Mouse (Mus musculus) heart, postnatal 36 days (tissue): ENCODE measurements around the gene Cnbd2. TPM values are rescaled to one million over a fixed set of nuclear protein-coding genes. Genes with fewer than 3 reads are reported as not detected.

Experiments used
- DNase-seq, 2 experiments: peaks; one replicate each; pipeline ENCODE4 v3.0.0; 2021 to 2022
- intact Hi-C: fragments of 180-260 bp; cut with DNase I; formaldehyde crosslinking; loops from one replicate; pipeline ENCODE4 v1.15.1; 2025
- total RNA-seq, 2 experiments: library from RNA; stranded (reverse); gene quantifications; 2 replicates each; pipeline ENCODE4 v1.2.3; 2021

The Cnbd2 gene
- total RNA-seq, 2 experiments from 2014 or later = 0.98 to 1.1 TPM

DNA sequence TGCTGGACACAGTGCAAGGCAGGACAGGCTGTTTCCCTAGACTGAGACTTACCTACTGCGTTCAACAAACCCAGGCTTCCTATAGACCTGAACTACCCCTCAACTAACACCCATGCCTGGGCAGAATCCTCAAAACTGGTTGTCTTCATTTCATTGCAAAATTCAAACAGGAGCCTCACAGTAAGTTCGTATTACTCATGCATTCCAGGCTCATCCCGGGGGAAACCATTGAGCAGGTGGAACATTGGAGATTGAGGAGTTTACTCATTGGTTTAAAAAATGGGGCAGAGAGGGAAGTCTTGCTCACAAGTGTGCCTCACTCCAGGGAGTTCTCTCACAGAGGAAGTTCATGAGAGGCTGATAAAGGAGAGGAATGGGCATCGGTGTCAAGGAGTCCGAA lies 1.6 kb upstream of the Cnbd2 start:
- DNase-seq = no peak
- intact Hi-C loops = loop anchor here (2.0 kb wide), 1 partner anchor 82 kb away; no protein-coding TSS in a partner anchor

DNA sequence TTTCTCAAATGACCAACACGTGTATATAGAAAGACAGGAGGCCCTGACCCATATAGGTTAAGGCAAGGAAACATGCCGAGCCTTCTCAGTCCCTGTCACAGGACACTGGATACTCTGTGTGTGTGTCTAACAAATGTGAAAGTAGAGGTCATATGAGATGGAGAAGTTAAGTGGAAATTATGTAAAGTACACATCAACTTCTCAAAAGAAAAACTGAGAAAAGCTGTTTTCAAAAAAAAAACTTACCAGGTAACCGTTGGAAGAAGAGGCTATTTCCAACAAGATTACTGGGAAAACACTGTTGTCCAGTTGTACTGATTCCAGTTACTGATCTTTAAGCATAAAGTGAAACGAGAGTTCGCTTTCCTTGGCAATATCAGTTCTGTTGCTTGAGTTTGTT lies 1.2 kb upstream of the Cnbd2 start:
- intact Hi-C loops = loop anchor here (2.0 kb wide), 1 partner anchor 82 kb away; no protein-coding TSS in a partner anchor
- no peak for DNase-seq

DNA sequence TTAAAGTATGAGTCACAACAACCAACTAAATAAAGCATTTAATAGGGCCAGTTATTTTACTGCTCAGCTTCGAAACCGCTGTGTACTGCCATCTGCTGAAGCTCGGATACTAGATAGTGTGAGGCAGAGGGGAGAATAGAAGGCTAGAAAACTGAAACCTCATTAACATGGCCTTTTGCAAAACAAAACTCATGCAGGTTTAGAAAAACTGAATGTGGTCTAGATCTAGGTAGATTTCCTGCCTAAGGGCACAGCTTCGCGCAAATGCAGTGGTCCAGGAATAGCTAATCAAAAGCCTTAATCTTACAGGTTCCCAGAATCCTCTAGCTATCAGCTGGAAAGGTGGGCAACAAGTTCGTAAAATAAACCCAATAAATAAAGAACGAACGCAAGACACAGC lies 658 bp upstream of the Cnbd2 start:
- intact Hi-C loops = loop anchor here (2.0 kb wide), 1 partner anchor 81 kb away; no protein-coding TSS in a partner anchor
- DNase-seq = no peak

DNA sequence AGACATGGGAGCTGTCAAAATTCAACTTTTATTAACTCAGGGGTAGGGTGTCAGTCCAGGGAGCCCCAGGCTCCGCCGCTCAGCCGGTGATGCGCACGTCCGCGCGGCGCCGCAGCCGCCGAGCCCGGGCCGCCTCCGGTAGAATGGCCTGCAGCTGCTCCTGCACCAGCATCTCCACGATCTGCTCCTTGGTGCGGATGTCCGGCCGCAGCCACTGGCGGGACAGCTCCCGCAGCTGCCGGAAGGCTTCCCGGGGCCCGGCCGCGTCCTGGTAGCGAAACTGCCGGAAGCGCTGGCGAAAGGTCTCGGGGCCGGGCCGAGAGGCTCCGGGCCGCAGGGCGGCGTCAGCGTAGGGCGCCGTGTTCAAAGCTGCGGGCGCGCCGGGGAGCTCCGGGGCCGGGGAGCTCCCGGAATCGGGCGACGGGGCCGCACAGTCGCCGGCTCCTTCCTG lies 233 bp upstream of the Cnbd2 start:
- intact Hi-C loops = loop anchor here (2.0 kb wide), 1 partner anchor 81 kb away; no protein-coding TSS in a partner anchor
- peak; percentile 71 to 84 for DNase-seq

DNA sequence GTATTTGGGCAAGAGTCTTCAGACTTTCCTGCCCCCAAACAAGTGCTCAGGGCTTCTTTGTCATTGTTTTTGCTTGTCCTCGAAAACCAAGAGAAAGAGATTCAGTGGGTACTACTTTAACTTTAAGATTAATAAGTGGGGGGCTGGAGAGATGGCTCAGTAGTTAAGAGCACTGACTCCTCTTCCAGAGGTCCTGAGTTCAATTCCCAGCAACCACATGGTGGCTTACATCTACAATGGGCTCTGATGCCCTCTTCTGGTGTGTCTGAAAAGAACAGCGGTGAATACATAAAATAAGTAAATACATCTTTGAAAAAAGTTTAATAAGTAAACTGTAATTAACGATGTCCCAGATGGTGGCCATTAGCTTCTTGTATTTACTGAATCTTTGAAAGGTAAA lies 1.1 kb downstream of the Cnbd2 start:
- intact Hi-C loops = no loop called here
- DNase-seq = no peak

DNA sequence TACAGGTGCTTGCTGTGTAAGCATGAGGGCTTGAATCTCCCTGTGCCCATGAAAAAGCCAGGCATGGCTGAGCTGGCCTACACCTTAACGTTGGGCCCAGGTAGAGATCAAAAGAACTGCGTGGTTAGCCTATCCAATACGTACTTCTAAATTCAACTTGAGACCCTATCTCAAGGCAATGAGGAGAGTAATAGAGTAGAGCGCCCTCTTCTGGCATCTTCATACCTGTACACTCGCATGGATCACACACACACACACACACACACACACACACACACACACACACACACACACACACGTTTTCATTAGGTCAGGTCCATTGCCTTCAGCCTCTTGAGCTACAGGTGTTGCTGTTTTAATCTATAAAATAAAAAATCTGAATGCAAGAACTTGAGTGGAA lies 2.7 kb downstream of the Cnbd2 start:
- intact Hi-C loops = no loop called here
- no peak for DNase-seq

DNA sequence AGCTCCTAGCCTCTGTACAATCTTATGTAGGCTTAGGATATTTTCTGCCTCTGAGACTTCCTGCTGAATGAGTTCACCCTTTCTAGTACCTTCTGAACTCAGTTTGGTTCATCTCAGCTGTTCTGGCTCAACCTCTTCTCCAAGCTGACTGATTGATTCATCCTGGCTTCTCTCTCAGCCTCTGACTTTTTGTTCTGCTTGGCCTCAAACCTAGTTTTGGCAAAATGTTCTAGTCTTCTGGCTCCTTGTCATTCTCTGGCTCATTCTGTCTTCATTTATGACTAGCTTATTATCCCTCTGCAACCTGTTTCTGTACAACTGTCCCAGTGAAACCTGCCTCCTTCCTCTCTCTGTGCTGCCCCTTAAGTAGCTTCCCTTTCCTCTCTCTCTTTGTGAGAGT lies 6.4 kb downstream of the Cnbd2 start:
- DNase-seq = no peak
- intact Hi-C loops = no loop called here

DNA sequence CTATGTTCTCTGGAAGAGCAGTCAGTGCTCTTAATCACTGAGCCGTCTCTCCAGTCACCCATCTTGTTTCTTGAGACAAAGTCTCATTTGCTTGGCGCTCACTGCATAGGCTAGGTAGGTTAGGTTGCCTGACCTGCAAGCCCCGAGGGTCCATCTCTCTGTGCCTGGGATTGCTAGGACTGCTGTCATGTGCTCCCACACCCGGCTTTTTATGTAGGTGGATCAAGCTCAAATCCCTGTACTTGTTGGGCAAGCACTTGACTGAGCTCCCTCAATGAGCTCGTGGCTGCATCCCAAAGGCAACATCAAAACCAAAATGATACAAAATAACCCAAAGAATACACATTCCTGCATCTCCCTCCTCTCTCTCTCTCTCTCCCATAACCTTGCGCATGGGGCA lies 9.4 kb downstream of the Cnbd2 start:
- DNase-seq = no peak
- intact Hi-C loops = no loop called here

DNA sequence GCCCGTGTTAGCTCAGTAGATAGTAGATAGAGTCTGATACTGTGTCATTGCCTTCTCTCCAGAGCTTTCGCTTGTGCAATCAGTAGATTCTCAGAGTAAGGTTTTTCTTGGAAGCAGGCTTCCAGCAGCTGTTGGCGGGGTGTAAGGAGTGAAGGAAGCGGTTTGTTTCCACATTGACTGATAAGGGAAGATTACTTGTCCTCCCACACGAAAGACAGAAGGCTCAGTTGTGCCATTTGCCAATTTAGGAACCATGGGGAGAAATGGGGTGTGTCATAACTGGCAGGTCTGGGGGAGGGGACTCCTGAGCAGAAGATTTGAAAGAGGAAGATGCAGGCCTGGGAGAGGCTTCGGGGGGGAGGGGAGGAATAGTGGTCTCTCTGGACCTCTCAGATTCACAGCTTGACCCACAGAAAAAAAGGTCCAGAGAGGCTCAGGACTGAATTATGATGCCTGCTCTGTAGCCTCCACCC lies 12.1 kb downstream of the Cnbd2 start:
- DNase-seq = peak in 1 of 2 experiments; percentile 32
- intact Hi-C loops = no loop called here

DNA sequence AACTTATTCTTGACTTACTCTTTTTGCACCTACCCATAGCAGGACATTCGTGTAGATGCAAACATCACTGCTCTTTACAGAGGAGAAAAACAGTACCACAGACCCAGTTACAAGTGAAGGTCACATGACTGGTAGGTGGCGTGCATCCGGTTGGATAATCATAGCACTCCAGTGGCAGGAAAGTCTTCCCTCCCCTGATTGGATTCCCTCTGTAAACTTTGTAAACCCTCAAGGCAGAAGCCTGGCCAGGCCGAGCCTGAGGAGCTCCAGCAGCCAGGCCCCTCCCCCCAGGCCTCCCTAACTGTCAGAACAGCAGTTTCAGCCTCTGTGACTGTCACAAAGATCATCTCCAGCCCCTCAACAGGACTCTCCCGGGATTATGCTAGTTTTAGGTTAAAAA lies 12.6 kb downstream of the Cnbd2 start:
- DNase-seq = peak; percentile 40 to 49
- intact Hi-C loops = no loop called here

DNA sequence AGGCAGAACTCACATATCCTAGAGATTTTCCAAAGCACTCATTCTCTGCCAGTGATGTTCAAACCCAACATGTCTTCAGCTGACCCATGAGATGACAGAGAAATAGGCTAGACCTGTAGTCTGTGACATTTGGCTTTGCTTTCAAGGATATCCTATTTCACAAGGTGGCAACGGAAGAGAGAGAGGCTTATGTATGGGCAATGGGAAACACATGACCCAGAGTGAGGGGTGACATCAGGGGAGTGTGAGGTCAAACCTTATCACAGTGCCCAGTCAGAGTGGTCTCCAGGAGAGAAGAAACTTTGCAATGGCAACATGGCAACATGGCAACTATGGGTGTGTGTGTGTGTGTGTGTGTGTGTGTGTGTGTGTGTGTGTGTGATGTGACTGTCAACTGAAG lies 18.6 kb downstream of the Cnbd2 start:
- intact Hi-C loops = no loop called here
- no peak for DNase-seq

DNA sequence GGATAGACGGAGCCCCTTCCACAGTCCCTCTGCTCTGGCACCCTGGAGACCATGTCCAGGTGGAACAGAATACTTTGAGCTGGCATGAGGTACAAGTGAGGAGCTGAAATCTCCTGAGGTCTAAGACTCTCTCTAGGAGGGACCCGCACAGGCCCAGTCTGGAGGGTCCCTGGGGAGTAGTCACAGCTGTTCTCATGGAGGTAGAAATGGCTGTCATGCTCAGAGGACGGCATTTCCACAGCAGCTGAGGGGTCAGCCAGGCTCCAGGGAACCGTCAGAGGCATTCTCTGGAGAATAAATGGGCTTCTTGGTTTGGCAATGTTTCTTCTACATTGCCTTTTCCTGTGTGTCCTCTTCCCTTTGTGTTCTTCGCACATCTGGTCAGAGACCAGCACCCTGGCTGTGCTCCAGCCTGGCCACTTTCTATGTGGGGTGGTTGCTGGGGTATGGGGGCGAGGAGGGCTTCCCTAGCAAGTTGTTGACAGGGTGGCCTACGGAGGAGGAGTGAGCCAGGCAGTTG lies 19.4 kb downstream of the Cnbd2 start:
- intact Hi-C loops = no loop called here
- DNase-seq = no peak

DNA sequence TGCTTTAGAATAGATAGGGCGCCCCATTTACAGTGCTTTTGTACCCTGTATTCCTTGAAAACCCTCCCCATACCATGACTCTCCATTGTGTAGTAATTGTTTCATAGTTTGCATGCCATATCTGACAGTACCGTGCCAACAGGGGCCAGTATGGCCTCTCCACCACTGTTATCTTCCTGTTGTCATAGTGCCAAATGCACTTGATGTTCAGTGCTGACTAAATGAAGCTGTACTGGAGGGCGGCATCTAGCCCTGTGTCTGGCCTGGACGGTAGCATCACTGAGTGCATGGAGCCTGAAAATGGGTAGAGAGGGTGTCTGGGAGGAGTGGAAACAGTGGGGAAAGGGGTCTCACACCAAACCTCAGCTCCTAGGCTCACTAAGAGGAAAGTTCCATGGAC lies 28.0 kb downstream of the Cnbd2 start:
- intact Hi-C loops = loop anchor here (5.0 kb wide), 1 partner anchor 122 kb away; no protein-coding TSS in a partner anchor
- no peak for DNase-seq

DNA sequence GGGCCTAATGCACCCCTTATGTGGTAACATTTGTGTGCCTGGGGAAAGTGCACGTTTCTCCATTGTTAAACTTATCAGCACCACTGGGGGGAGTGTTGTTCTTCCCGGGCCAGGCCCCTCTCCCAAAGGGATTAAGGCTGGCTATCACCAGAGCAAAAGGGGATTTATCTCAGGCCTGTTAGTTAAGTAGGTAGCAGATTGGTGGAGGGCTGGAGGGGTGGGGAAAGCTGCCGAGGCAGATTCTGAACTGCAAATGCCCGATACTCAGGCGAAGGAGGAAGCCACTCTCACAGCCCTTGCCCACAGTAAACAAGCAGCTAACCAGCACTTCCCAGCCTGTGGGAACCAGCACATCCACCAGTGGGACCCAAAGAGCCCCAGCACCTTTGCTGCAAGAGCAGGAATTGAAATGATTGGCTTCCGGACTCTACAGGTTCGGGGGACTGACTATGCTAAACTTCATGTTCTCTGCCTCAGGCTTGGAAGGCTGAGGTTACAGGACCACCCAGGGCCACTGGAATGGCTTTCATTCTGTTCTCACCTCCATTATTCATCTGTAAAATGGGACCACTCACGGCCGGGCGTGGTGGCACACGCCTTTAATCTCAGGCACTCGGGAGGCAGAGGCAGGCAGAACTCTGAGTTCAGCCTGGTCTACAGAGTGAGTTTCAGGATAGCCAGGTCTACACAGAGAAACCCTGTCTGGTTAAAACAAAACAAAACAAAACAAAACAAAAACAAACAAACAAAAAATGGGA lies 32.9 kb downstream of the Cnbd2 start:
- intact Hi-C loops = loop anchor here (1.0 to 5.0 kb wide), 2 partner anchors 117 to 171 kb away; no protein-coding TSS in a partner anchor
- DNase-seq = peak; percentile 23 to 44

DNA sequence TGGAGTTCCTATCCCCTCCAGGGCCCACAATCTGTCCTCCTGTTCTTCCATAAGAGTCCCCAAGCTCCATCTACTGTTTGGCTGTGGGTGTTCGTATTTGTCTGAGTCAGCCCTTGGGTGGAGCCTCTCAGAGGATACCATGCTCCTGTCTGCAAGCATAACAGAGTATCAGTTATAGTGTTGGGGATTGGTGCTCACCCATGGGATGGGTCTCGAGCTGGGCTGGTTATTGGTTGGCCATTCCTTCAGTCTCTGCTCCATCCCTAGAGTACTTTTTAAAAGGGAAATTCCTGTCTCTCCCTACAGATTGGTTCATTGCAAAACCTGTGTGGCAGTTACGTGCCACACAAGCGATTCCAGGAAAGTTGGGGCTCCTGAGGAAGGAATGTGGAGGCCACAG lies 36.7 kb downstream of the Cnbd2 start:
- no peak for DNase-seq
- intact Hi-C loops = no loop called here

DNA sequence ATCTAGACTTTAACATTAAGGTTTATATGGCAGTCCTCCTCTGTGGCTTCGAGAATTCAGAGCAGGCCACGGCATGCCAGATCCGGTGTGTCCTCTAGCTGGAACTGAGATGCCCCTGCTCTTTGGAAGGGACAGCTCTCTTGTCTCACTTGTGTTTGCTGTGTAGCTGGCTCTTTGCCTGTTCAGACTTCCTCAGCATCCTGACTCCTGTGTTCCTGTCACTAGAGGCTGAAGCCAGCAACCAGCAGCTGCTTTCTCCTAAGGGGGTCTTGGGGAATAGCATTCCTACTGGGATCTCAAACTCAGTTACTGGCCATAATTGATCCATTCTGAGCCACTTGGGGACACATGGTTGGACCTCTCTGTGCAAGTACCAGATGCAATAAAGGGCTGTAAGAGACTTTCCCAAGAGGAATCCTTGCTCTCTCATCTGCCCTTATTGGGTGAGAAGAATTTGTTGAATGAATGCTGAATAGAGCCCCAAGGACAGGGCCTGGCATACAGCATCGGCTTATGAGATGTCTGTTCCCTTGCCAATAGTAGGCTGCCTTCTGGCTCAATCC lies 37.3 kb downstream of the Cnbd2 start:
- DNase-seq = no peak
- intact Hi-C loops = no loop called here

DNA sequence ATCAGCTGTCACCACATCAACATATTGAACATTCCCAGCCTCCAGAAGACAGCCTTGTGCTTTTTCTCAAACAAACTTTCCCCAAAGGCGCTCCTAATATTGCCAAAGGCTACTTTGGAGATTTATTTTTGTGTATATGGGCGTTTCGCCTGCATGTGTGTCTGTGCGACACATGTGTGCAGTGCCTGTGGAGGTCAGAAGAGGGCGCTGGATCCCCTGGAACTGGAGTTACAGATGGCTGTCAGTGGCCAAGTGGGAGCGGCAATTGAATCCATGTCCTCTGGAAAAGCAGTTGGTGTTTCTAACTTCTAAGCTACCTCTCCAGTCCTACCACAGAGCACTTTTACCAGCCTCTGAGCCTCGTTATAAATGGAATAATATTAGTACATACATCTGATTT lies 39.1 kb downstream of the Cnbd2 start:
- intact Hi-C loops = no loop called here
- DNase-seq = no peak

DNA sequence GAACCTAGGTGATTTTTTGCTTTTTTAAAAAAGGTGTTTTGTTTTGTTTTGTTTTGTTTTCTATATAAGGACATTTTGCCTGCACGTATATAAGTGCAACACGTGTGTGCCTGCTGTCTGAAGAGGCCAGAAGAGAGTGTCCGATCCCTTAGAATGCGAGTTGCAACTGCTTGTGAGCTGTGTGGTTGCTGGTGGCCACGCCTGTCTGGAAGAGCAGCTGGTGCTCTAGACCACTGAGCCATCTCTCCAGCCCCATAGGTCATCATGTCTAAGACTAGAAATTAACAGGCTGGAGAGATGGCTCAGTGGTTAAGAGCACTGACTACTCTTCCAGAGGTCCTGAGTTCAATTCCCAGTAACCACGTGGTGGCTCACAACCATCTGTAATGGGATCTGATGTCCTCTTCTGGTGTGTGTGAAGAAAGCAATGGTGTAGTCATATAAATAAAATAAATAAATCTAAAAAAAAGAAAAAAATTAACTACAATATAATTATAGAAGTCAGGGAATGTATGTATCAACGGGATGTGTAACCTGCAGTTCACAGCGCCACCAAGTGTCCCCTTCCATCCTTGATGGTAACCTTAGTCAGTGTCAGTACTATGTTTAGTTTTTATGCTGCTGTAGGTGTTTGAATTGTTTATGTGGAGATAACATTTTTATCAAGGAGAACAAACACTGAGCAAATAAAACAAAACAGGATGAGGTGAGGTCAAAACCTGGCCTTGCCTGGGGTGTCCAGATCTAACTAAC lies 40.5 kb downstream of the Cnbd2 start:
- no peak for DNase-seq
- intact Hi-C loops = no loop called here

DNA sequence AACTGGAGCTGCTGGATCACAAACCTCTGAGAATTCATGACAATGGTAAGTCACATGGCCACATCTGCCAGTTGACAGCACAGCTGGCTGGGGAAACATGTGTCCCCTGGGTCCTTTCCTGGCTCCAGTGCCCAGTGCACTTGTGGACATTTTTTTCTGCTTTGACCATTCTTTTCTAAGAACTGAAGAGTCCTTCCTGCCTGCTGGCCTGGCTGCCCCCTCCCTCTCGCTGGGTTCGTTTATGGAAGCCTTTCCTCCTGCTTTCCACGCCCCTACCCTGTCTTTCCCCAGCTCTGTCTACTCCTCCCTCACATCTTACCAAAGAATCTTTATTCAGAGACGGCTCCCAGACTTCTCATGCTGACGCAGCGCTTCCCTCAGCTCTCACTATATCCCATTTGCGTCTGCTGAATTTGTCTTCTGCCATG lies 41.2 kb downstream of the Cnbd2 start:
- intact Hi-C loops = no loop called here
- DNase-seq = peak; percentile 41

DNA sequence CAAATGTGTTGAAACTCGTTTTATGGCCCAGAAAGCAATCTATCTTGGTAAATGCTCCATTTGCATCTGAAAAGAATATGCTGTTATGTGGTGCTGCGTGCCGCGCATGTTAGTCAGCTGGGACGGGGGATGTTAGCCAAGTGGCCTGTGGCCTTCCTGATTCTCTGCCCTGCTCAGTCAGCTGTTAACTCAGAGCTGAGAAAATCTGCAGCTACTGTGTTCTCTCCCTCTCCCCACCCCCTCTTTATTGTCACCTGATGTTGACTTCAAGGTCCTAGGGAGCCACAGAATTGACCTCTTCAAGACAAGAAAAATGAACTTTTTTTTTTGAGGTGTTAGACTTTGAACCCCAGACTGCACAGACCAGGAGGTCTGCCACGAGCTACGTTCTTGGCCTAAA lies 43.9 kb downstream of the Cnbd2 start:
- peak in 1 of 2 experiments; percentile 18 for DNase-seq
- intact Hi-C loops = no loop called here

DNA sequence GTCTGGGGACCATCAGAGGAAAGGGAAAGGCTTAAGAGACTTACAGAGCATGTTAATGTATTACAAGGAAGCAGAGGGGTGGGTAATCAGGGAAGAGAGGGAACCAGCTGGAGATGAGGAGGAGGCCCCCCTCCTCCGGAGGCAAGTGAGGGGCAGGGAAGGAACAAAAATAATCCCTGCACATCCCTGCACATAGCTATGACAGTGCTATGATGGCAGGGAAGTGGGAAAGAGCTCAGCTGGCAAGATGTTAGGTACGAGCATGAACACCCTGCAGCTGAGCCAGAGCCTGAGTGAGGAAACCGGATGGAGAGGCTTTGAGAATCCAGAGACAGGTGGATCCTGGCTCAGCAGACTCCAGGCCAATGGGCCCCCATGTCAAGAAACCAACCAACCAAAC lies 56.4 kb downstream of the Cnbd2 start:
- intact Hi-C loops = no loop called here
- DNase-seq = no peak
